Mouse (Mus musculus): ENCODE results near the gene Sema6c.

GRCm38 (mm10) chr3:95186100-95186499, 25.8 kb downstream of the Sema6c start:
- TF ChIP-seq CTCF (IDR thresholded peaks at IDR 0.05; ENCODE audit: low read depth, low read length), result no peak
- no peak for TF ChIP-seq POLR2A (IDR thresholded peaks at IDR 0.05; ENCODE audit: insufficient read depth, low read length)
- no peak for TF ChIP-seq EP300 (IDR thresholded peaks at IDR 0.05; ENCODE audit: insufficient read depth, low read depth, low read length)

All from ES-Bruce4 (cell line).